Mouse (Mus musculus): ENCODE measurements at regions not wholly inside any gene's neighbourhood (a gene's known extent, or its start where the extent isn't known, plus 50 kb on each side); places are given as distances from the start of the nearest gene placed in this dataset.

DNA sequence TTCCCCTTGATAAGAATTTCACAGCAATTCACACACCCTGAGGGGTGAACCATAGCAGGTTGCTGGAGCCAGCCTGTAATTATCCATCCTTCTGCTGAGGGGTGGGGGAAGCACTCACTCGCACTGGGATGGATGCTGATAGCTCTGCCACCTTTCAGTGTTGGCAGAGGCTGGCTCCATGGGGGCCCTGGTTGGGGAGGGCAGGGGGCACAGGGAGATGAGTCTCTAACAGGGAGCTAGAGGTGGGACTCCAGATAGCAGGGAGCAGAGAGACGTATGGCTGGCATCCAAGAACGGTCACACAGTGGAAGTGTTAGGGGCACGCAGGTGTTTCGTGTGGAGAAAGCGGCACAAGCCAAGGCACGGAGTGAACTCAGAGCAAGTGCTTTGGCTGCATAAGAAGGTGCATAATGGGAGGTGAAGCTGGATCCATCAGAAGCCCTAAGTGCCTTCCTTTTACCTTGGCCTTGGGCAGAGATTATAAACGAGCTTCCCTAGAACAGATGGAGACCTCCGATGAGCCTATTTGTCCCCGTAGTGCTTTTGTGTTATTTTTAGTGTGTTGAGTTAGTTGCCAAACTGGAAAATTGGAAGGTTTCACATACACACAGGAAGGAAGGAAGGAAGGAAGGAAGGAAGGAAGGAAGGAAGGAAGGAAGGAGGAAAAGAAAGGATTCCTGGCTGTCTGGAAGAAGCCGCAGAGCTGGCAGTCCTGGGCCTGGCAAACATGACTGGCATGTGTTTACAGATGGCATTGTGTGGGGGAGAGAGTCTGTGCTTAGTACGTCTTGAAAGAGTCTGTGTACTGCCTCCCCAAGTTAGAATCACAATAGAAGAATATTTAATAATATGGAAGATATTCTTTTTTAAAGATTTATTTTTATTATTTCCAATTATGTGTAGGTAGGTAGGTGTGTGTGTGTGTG is 108.6 kb upstream of the Aldh1b1 start:
- no peak for TF ChIP-seq POLR2A (IDR thresholded peaks at IDR 0.05; ENCODE audit: borderline replicate concordance, extremely low read depth, insufficient read depth, insufficient read length)
- Histone ChIP-seq H3K36me3 (ENCODE audit: control insufficient read depth, insufficient read depth, low read length) (no peaks in the 10 kb centered on the region), H3K27ac (replicated peaks; ENCODE audit: low read depth, low read length) (no peak overlapping the region), H3K9me3 (ENCODE audit: control insufficient read depth, low read length) (no peaks in the 10 kb centered on the region), H3K4me2 (replicated peaks; ENCODE audit: low read depth, low read length, severe bottlenecking) (no peak overlapping the region), H3K9ac (ENCODE audit: low read depth, low read length, severe bottlenecking) (no peak overlapping the region), H3K4me3 (replicated peaks; ENCODE audit: low read length) (no peak overlapping the region), H3K27me3 (ENCODE audit: control insufficient read depth, insufficient read depth, low read length) (no peaks in the 10 kb centered on the region), H3K4me1 (ENCODE audit: control insufficient read depth, insufficient read depth, low read length) (no peaks in the 10 kb centered on the region)
- no peak for DNase-seq (ENCODE audit: low spot score)
- no peak for ATAC-seq (ENCODE audit: low FRiP score, low read depth)
- 59% methylated on average over 12 of the region's 12 CpGs for WGBS

DNA sequence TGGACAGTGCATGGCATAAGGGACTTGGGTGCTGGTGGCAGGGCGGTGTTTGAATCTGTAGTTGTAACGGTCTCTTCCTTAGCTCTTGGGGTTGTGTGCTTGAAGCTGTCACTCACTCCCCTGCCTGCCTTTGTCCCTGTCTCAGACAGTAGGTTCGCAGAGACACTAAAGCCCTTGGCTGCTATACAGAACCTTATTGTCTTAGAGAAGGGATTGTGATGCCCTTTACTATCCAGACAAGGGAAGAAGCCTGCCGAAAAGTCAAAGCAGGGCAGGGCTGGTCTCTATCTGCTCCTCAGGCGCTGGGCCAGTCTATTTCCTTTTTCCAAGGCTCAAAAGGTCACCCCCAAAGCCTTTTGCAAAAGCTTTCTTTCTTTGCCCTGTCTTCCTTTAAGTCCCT is 109.2 kb upstream of the Aldh1b1 start:
- DNase-seq (ENCODE audit: low spot score) (no peak), ATAC-seq (ENCODE audit: low FRiP score, low read depth) (no peak)
- H3K9ac ChIP-seq (ENCODE audit: low read depth, low read length, severe bottlenecking) = no peak overlapping the region
- no peaks in the 10 kb centered on the region for H3K4me1 ChIP-seq (ENCODE audit: control insufficient read depth, insufficient read depth, low read length)
- TF ChIP-seq POLR2A (IDR thresholded peaks at IDR 0.05; ENCODE audit: borderline replicate concordance, extremely low read depth, insufficient read depth, insufficient read length) = no peak
- no peaks in the 10 kb centered on the region for H3K36me3 ChIP-seq (ENCODE audit: control insufficient read depth, insufficient read depth, low read length)
- H3K4me2 ChIP-seq (replicated peaks; ENCODE audit: low read depth, low read length, severe bottlenecking) = no peak overlapping the region
- no peaks in the 10 kb centered on the region for H3K9me3 ChIP-seq (ENCODE audit: control insufficient read depth, low read length)
- no peaks in the 10 kb centered on the region for H3K27me3 ChIP-seq (ENCODE audit: control insufficient read depth, insufficient read depth, low read length)
- no peak overlapping the region for H3K4me3 ChIP-seq (replicated peaks; ENCODE audit: low read length)
- 47% methylated on average over 5 of the region's 5 CpGs for WGBS
- H3K27ac ChIP-seq (replicated peaks; ENCODE audit: low read depth, low read length) = no peak overlapping the region

DNA sequence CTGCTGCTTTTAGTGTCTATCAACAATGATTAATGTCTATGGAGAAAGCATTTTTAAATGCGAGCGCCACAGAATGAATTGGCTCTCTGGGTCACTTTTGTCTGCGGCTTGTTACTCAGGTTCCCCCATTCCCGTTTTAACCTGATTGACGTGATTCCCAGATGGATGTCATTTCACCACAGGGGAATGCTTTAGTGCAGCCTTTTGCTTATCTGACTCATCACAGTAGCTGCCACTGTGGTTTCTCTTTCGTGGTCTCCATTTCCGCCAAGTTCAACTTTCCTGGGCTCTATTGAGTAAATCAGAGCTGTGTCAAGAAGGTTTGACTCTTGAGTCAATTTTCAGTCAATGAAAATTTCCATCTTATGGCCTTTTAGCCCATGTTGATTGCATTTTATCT is 110.6 kb upstream of the Aldh1b1 start:
- Histone ChIP-seq H3K9ac (ENCODE audit: low read depth, low read length, severe bottlenecking) (no peak overlapping the region), H3K36me3 (ENCODE audit: control insufficient read depth, insufficient read depth, low read length) (no peaks in the 10 kb centered on the region), H3K9me3 (ENCODE audit: control insufficient read depth, low read length) (no peaks in the 10 kb centered on the region), H3K4me1 (ENCODE audit: control insufficient read depth, insufficient read depth, low read length) (no peaks in the 10 kb centered on the region), H3K4me3 (replicated peaks; ENCODE audit: low read length) (no peak overlapping the region), H3K27me3 (ENCODE audit: control insufficient read depth, insufficient read depth, low read length) (no peaks in the 10 kb centered on the region), H3K4me2 (replicated peaks; ENCODE audit: low read depth, low read length, severe bottlenecking) (no peak overlapping the region), H3K27ac (replicated peaks; ENCODE audit: low read depth, low read length) (no peak overlapping the region)
- no peak for ATAC-seq (ENCODE audit: low FRiP score, low read depth)
- WGBS = 69% methylated on average over 7 of the region's 7 CpGs
- no peak for DNase-seq (ENCODE audit: low spot score)
- no peak for TF ChIP-seq POLR2A (IDR thresholded peaks at IDR 0.05; ENCODE audit: borderline replicate concordance, extremely low read depth, insufficient read depth, insufficient read length)

DNA sequence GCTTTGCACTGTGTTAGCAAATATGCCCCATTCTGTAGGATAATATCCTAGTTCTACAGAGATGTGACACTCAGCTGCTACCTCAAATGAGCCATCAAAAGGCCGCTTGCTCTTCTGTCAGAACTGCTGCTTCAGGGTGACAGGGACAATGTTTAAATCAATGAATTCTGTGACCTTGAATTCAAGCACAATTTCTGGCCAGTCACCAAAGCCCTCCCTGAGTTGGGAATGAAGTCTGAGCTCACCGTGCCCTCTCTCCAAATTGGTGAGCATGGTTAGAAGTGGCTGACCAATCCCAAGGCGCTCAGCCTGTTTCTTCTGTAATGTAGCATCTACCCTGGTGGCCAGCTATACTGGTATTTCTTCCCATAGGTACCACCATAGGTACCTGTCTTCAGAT is 113.8 kb upstream of the Aldh1b1 start:
- H3K4me1 ChIP-seq (ENCODE audit: control insufficient read depth, insufficient read depth, low read length) = no peaks in the 10 kb centered on the region
- no peaks in the 10 kb centered on the region for H3K27me3 ChIP-seq (ENCODE audit: control insufficient read depth, insufficient read depth, low read length)
- no peak for TF ChIP-seq POLR2A (IDR thresholded peaks at IDR 0.05; ENCODE audit: borderline replicate concordance, extremely low read depth, insufficient read depth, insufficient read length)
- DNase-seq (ENCODE audit: low spot score) (no peak), ATAC-seq (ENCODE audit: low FRiP score, low read depth) (no peak)
- no peaks in the 10 kb centered on the region for H3K9me3 ChIP-seq (ENCODE audit: control insufficient read depth, low read length)
- H3K4me2 ChIP-seq (replicated peaks; ENCODE audit: low read depth, low read length, severe bottlenecking) = no peak overlapping the region
- no peak overlapping the region for H3K27ac ChIP-seq (replicated peaks; ENCODE audit: low read depth, low read length)
- no peaks in the 10 kb centered on the region for H3K36me3 ChIP-seq (ENCODE audit: control insufficient read depth, insufficient read depth, low read length)
- 81% methylated on average over 3 of the region's 3 CpGs for WGBS
- no peak overlapping the region for H3K9ac ChIP-seq (ENCODE audit: low read depth, low read length, severe bottlenecking)
- no peak overlapping the region for H3K4me3 ChIP-seq (replicated peaks; ENCODE audit: low read length)

DNA sequence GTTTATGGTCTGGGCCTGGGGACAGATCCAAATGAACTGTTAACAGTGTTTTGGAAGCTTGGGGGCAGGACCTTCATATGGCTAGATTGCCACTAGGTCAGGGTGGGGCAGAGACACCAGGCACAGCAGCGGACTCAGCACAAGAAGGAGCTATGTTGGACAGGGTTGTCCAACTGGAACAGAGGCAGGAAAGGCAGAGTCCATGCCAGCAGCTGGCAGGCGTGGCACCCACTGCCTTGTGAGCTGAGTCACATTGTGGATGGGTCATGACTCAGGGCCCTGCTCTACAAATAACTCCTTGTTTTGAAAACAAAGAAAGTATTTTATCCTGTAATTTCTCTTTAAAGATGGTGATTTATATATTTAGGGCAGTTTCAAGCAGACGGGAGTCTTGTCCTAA is 115.6 kb upstream of the Aldh1b1 start:
- Histone ChIP-seq H3K9ac (ENCODE audit: low read depth, low read length, severe bottlenecking) (no peak overlapping the region), H3K27me3 (ENCODE audit: control insufficient read depth, insufficient read depth, low read length) (no peaks in the 10 kb centered on the region), H3K9me3 (ENCODE audit: control insufficient read depth, low read length) (no peaks in the 10 kb centered on the region), H3K27ac (replicated peaks; ENCODE audit: low read depth, low read length) (no peak overlapping the region), H3K4me2 (replicated peaks; ENCODE audit: low read depth, low read length, severe bottlenecking) (no peak overlapping the region), H3K4me1 (ENCODE audit: control insufficient read depth, insufficient read depth, low read length) (no peaks in the 10 kb centered on the region), H3K36me3 (ENCODE audit: control insufficient read depth, insufficient read depth, low read length) (no peaks in the 10 kb centered on the region), H3K4me3 (replicated peaks; ENCODE audit: low read length) (no peak overlapping the region)
- WGBS = 76% methylated on average over 3 of the region's 3 CpGs
- no peak for TF ChIP-seq POLR2A (IDR thresholded peaks at IDR 0.05; ENCODE audit: borderline replicate concordance, extremely low read depth, insufficient read depth, insufficient read length)
- ATAC-seq (ENCODE audit: low FRiP score, low read depth) = no peak
- no peak for DNase-seq (ENCODE audit: low spot score)
